Mouse (Mus musculus) liver, embryonic 12.5 days (tissue): ENCODE results near the gene P3h2. TPM values are rescaled to one million over a fixed set of nuclear protein-coding genes. Genes with fewer than 3 reads are reported as not detected.

Experiments used
- ATAC-seq: fragments of 200-750 bp; cut with Nextera tagmentation; 2 replicates; pipeline ENCODE4 v1.8.0; 2017; ENCODE audit warnings: moderate number of reproducible peaks, mild to moderate bottlenecking, moderate library complexity
- H3K27ac ChIP-seq: fragments of 300-500 bp; sonication (generic); 2 replicates; pipeline ENCODE4 v1.5.1; 2016; ENCODE audit warnings: mild to moderate bottlenecking
- H3K27me3 ChIP-seq: fragments of 300-500 bp; sonication (generic); replicated peaks from 2 replicates; pipeline ENCODE4 v1.6.1; 2016; ENCODE audit warnings: mild to moderate bottlenecking, moderate library complexity
- H3K36me3 ChIP-seq: fragments of 300-500 bp; sonication (generic); 2 replicates; pipeline ENCODE4 v1.6.1; 2016; ENCODE audit warnings: mild to moderate bottlenecking, moderate library complexity
- H3K4me1 ChIP-seq: fragments of 300-500 bp; sonication (generic); 2 replicates; pipeline ENCODE4 v1.6.1; 2016
- H3K4me2 ChIP-seq: fragments of 300-500 bp; sonication (generic); 2 replicates; pipeline ENCODE4 v1.6.1; 2016; ENCODE audit warnings: mild to moderate bottlenecking, moderate library complexity
- H3K4me3 ChIP-seq: fragments of 300-500 bp; sonication (generic); 2 replicates; pipeline ENCODE4 v1.5.1; 2016; ENCODE audit warnings: mild to moderate bottlenecking, moderate library complexity
- H3K9ac ChIP-seq: fragments of 300-500 bp; sonication (generic); 2 replicates; pipeline ENCODE4 v1.6.1; 2016; ENCODE audit warnings: mild to moderate bottlenecking, moderate library complexity
- H3K9me3 ChIP-seq: fragments of 300-500 bp; sonication (generic); replicated peaks from 2 replicates; pipeline ENCODE4 v1.6.1; 2016; ENCODE audit warnings: mild to moderate bottlenecking, moderate library complexity
- WGBS: fragments of 180-500 bp; shearing (Covaris S2); methylation state at CpG from one replicate; pipeline ENCODE4 v1.1.7; 2016; ENCODE audit not compliant: insufficient replicate concordance; 5-methylcytosine and 5-hydroxymethylcytosine counted together
- polyA plus RNA-seq: library from polyadenylated mRNA; unstranded; fragments of >200 nt; fragmentation: Nextera tagmentation; extraction: Ambion mirVana; gene quantifications from 2 replicates; pipeline ENCODE4 v1.2.1, GENCODE M21; 2016

The P3h2 gene
- polyA plus RNA-seq, 1 experiment from 2014 or later = 2.0 TPM

DNA sequence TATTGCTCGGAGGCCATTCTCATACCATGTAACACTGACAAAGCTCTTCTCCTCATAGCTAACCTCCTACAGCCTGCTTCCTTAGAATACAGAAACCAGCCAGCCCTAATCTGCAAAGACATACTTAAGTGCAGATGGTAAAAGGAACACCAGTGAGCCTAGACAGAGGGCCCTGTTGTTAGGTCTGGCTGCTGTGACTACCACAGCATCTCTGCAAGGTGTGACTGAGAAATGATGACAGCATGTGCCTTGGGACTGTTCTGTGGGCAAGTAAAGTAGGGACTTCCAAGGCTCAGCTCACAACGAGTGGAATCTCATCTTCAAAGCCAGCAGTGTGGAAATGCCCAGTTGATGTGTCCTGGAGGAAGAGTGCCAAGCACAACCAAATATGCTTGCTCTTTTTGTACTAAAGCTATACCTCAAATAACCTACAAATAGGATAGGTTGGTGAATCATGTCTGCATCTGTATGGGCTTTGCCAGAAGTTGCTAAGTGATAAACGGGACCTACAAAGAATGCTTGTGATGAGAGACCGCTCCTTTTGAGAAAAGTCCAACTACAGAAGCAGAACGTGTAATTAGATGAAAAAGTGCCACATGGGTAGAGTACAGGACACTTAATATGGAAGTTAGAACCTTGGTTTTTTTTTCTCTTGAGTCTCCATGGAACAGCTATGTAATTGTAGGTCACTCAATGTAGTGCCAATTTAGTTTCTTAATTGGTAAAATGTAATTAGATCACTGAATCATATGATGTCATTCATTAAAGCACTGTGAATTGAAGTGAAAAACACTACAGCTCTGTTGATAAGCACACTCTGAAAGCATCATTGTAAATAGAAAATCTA, 45.1 kb downstream of the P3h2 start:
- no peak overlapping the region for H3K4me2 ChIP-seq
- H3K9ac ChIP-seq = no peak overlapping the region
- H3K36me3 ChIP-seq = no peaks in the 10 kb centered on the region
- 67% methylated on average over 5 of the region's 5 CpGs for WGBS
- H3K4me3 ChIP-seq = no peak overlapping the region
- ATAC-seq = no peak
- H3K4me1 ChIP-seq = no peaks in the 10 kb centered on the region
- H3K9me3 ChIP-seq = no peaks in the 10 kb centered on the region
- no peak overlapping the region for H3K27ac ChIP-seq
- no peaks in the 10 kb centered on the region for H3K27me3 ChIP-seq

DNA sequence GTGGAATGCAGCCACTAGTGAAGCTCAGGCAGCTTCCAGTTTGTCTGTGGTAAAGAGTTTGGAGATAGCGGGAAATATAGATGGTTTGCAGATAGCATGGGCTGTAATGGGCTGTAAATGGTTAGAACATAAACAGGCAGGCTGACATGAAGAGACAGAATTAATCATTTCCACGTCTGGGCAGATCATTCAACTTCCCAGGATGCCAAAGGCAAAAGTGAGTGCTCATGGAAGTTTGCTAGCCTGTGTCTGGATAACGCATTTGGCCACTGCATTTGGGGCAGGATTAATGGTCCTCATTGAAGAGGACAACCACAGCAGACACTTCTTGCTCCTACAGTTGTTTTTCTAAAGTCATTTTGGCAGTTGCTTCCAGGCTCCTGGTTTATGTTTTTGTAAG, 52.0 kb downstream of the P3h2 start:
- Histone ChIP-seq H3K4me2 (no peak overlapping the region), H3K4me3 (no peak overlapping the region), H3K9ac (no peak overlapping the region), H3K36me3 (no peaks in the 10 kb centered on the region), H3K9me3 (no peaks in the 10 kb centered on the region), H3K27ac (no peak overlapping the region), H3K4me1 (no peaks in the 10 kb centered on the region), H3K27me3 (no peaks in the 10 kb centered on the region)
- 51% methylated on average over 3 of the region's 3 CpGs for WGBS
- ATAC-seq = no peak

DNA sequence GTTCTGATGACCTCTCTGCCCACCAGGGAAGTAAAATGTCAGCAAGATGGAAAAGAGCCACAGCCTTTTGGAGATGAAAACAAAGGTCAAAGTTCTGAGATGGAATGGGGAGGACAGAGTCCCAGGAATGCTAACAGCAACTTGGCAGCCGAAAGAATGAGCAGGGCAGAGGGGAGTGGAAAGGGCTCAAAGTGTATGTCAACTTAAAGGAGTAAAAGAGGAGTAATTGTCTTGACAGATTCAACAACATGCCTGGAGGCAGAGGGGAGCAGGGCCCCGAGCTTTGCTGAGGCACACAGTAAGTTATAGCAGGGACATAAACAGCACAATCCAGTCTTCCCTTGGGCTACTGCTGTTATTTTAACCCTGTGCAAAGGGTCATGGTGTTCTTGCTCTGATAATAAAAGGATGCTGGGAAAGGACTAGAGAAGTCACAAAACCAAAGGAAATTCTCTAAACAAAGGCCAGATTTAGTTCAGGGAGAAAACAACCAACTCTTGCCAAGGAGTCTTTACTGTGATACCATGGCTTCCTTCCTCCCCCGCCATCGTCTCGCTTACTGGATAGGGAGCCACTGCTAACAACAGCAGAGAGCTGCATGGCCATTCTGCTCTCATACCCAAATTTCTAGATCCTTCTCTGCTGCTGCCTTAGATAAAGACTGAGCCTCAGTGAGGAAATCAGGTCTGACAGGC, 56.0 kb downstream of the P3h2 start:
- 38% methylated on average over 5 of the region's 5 CpGs for WGBS
- H3K36me3 ChIP-seq = no peaks in the 10 kb centered on the region
- no peak overlapping the region for H3K4me2 ChIP-seq
- H3K9ac ChIP-seq = no peak overlapping the region
- no peaks in the 10 kb centered on the region for H3K9me3 ChIP-seq
- H3K27ac ChIP-seq = no peak overlapping the region
- no peaks in the 10 kb centered on the region for H3K4me1 ChIP-seq
- no peaks in the 10 kb centered on the region for H3K27me3 ChIP-seq
- H3K4me3 ChIP-seq = no peak overlapping the region
- ATAC-seq = no peak

DNA sequence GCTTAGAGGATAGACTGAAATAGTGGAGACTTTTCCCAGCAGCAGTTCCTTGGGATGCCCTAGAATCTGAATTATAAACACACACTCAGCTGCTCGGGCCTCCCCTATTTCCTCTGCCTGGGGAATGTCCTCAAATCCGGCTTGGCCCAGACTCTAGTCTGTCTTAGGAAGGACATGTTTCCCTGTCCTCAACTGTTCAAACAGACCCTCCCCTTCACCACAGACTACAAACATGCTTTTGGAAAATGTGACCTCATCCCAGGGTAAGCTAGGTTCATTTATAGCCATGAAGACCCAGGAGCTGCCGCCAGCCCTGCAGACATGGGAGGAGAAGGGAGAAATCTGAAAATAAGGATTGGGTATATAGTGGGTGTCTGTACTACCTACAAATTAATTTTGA, 57.7 kb downstream of the P3h2 start:
- Histone ChIP-seq H3K4me2 (no peak overlapping the region), H3K27ac (no peak overlapping the region)
- no peak for ATAC-seq

DNA sequence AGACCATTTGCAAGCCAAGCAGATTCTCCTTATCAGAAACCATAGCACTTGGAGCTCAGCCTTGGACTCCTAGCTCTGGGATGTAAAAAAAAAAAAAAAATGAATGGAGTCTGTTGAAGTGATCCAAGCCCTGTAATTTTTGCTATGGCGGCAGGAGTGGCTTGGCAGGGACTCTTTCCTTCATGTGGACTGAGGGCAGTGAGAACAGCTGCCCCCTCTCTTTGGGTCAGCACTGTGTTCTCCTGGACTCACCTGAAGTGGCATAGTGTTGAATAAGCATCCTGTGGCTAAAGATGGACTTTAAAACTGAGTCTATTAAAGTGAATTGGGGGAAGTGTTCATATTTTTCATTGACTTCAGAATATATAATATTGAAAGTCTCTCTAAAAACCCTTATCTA, 58.2 kb downstream of the P3h2 start:
- H3K36me3 ChIP-seq = no peaks in the 10 kb centered on the region
- no peak for ATAC-seq
- no peak overlapping the region for H3K4me2 ChIP-seq
- H3K4me1 ChIP-seq = no peaks in the 10 kb centered on the region
- H3K27me3 ChIP-seq = no peaks in the 10 kb centered on the region
- no peak overlapping the region for H3K9ac ChIP-seq
- WGBS = 74% methylated on average over 1 of the region's 1 CpGs
- H3K4me3 ChIP-seq = no peak overlapping the region
- no peak overlapping the region for H3K27ac ChIP-seq
- no peaks in the 10 kb centered on the region for H3K9me3 ChIP-seq

More for the DNA sequence above, 57.7 kb downstream of the P3h2 start:
- no peaks in the 10 kb centered on the region for H3K9me3 ChIP-seq
- H3K4me1 ChIP-seq = no peaks in the 10 kb centered on the region
- H3K4me3 ChIP-seq = no peak overlapping the region
- H3K36me3 ChIP-seq = no peaks in the 10 kb centered on the region
- no peak overlapping the region for H3K9ac ChIP-seq
- H3K27me3 ChIP-seq = no peaks in the 10 kb centered on the region
- 70% methylated on average over 3 of the region's 3 CpGs for WGBS

DNA sequence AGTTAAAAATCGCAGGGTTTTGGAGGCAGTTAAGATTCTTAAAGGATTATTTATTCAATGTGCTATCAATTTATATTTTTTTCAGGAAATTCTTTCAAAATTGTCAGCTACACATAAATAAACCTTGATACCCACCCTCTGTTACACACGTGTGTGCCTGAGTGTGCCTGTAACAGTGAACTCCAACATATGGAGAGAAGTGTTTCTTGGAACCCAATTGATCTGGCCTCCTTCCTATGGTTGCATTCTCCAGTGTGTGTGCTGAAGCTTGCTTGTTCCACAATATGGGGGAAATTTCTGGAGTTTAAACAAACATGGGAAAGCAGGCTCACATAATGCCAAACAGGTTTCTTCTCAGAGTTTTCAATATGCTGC, 63.7 kb downstream of the P3h2 start:
- no peak for ATAC-seq
- H3K4me2 ChIP-seq = no peak overlapping the region
- H3K9me3 ChIP-seq = no peaks in the 10 kb centered on the region
- H3K4me1 ChIP-seq = peaks cover 10% of the 10 kb centered on the region; the same call in 1 of the 2 replicates
- H3K36me3 ChIP-seq = no peaks in the 10 kb centered on the region
- H3K9ac ChIP-seq = no peak overlapping the region
- H3K27me3 ChIP-seq = no peaks in the 10 kb centered on the region
- 64% methylated on average over 2 of the region's 2 CpGs for WGBS
- no peak overlapping the region for H3K4me3 ChIP-seq
- no peak overlapping the region for H3K27ac ChIP-seq

DNA sequence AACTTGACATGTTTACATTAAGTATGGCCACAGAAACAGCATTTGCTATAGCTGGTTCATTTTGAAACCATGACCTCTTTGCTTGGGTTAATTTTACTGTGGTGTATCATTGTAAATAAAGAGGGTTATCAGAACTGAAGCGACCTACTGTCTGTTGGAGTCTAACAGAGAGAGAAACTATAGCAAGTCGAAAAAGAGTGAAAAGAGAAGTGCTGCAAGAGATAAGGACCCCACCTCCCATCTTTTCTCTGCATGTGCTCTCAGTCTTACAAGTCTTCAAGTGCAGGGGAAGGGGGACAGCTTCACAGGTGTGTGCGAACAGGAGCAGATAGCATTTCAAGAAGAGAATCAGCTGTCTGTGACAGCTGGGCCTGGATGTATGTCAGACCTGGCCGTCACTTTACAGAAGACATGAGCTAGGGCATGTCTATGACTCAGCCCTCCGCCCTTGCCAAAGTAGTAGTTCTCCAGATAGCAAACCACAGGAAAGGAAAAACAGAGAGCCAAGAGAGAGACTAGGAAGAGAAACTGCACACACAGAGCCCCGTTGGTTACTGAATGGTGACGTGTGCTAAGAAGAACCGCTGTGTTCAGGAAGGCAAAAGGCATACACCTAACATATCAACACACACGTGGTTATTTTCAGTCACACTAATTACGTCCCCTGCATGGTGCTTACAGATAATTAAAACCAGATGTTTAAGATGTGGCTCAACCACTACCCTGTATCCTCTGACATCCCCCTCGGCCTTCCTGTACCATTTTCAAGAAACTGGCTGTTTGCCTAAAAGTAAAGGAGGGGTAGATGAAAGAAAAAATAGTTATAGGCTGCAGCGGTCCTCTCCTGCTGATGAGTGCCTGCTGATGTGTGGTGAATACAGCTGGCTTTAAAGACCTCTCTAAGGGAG, 64.3 kb downstream of the P3h2 start:
- Histone ChIP-seq H3K27ac (no peak overlapping the region), H3K4me1 (peaks cover 10% of the 10 kb centered on the region; the same call in 1 of the 2 replicates), H3K9me3 (no peaks in the 10 kb centered on the region), H3K9ac (no peak overlapping the region), H3K4me2 (peak overlapping the region; percentile 34), H3K36me3 (no peaks in the 10 kb centered on the region), H3K27me3 (no peaks in the 10 kb centered on the region), H3K4me3 (no peak overlapping the region)
- WGBS = 17% methylated on average over 12 of the region's 12 CpGs
- peak; percentile 78 for ATAC-seq

DNA sequence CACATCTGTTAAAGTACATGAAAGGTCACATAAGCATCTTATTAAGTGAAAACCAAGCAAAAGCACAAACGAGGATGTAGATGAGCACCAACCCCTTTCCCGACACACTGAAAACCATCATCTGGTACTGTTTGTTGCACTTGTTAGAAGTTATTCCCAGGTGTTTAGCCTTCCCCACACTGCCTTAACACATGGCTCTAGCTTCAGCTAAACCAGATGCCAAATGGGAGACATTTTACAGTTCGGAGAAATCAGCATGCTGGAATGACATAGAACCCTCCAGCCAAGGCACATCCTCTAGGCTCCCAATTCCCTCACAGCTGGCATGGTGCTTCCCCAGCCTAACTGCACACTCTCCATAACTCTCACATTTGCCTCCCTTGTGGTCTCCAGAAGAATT, 66.3 kb downstream of the P3h2 start:
- WGBS = 67% methylated on average over 3 of the region's 3 CpGs
- Histone ChIP-seq H3K27ac (no peak overlapping the region), H3K27me3 (no peaks in the 10 kb centered on the region), H3K9me3 (no peaks in the 10 kb centered on the region), H3K36me3 (no peaks in the 10 kb centered on the region), H3K4me3 (no peak overlapping the region), H3K4me1 (peaks cover 10% of the 10 kb centered on the region; the same call in 1 of the 2 replicates), H3K9ac (no peak overlapping the region), H3K4me2 (no peak overlapping the region)
- ATAC-seq = no peak

DNA sequence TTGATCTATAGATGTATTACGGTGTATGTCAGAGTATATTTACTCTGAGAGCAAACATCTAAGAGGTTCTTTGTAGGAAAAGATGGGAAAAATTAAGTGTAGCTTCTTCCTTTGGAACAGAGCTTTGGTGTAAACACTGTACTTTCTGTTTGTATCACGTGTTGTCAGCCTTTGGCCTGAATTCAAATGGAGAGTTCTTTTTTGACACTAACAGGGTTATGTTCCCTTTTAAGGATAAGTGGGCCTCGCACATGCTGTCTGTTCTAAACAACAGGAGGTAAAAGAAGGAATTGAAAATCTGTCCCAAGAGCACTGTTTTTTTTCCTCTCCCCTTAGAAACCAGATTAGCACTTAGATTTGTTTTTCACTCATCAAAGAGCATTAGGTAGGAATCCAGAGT, 70.1 kb downstream of the P3h2 start:
- Histone ChIP-seq H3K4me2 (no peak overlapping the region), H3K27ac (no peak overlapping the region)

DNA sequence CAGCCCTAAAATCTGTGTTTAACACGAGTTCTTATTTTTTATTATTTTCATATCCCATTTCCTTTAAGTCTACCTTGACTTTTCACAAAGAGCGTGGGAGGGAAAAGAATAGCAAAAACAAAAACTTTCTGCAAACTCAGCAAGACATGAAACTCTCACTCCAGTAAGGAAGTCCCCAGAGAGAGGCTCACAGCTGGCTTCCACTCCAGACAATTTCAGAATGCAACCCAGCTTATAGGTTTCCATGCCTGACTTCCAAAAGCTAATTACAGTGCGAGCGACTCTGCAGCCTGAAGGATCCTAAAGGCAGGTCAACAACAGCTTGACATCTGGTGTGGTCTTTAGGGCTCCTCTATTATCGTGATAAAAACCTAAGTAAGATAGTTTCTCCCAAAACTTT, 70.5 kb downstream of the P3h2 start:
- no peak overlapping the region for H3K9ac ChIP-seq
- no peak overlapping the region for H3K4me3 ChIP-seq
- no peak for ATAC-seq
- WGBS = 63% methylated on average over 5 of the region's 5 CpGs
- no peaks in the 10 kb centered on the region for H3K27me3 ChIP-seq
- H3K9me3 ChIP-seq = no peaks in the 10 kb centered on the region
- no peaks in the 10 kb centered on the region for H3K36me3 ChIP-seq
- H3K4me1 ChIP-seq = no peaks in the 10 kb centered on the region
- no peak overlapping the region for H3K27ac ChIP-seq
- H3K4me2 ChIP-seq = no peak overlapping the region

More for the DNA sequence above, 70.1 kb downstream of the P3h2 start:
- ATAC-seq = no peak
- H3K27me3 ChIP-seq = no peaks in the 10 kb centered on the region
- H3K4me3 ChIP-seq = no peak overlapping the region
- H3K36me3 ChIP-seq = no peaks in the 10 kb centered on the region
- no peaks in the 10 kb centered on the region for H3K4me1 ChIP-seq
- 61% methylated on average over 3 of the region's 3 CpGs for WGBS
- H3K9ac ChIP-seq = no peak overlapping the region
- H3K9me3 ChIP-seq = no peaks in the 10 kb centered on the region

DNA sequence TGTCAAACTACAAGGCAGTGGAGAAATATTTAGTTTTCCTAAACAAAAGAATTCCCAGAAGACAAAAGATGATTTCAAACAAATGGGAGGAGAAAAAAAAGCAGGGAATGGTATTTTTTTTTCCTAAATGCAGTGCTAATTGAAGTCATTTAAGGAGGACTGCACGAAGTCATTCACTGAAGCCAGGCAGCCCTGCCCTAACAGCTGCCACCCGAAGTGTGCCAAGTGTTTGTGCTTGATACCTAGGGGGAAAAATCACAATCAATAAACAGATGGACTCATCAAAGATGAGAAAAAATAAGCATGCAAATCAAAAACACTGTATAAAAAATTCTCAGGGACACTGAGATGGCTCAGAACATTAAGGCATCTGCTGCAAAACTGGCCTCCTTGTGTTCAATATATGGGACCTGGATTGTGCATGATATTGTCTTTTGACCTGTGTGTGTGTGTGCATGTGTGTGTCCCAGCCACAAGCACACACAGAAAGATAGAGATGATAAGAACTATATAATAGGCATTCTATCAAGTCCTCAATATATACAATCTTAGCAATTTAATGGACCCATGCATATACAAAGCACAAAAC, 76.1 kb downstream of the P3h2 start:
- Histone ChIP-seq H3K9me3 (no peaks in the 10 kb centered on the region), H3K27ac (no peak overlapping the region), H3K27me3 (no peaks in the 10 kb centered on the region), H3K36me3 (no peaks in the 10 kb centered on the region), H3K4me3 (no peak overlapping the region), H3K4me1 (no peaks in the 10 kb centered on the region), H3K4me2 (no peak overlapping the region), H3K9ac (no peak overlapping the region)
- ATAC-seq = no peak
- WGBS = 50% methylated on average over 2 of the region's 2 CpGs
